Mouse (Mus musculus) gastrocnemius, adult 8-10 months (tissue): Measurements from ENCODE around the gene Qrfpr. TPM values are rescaled to one million over a fixed set of nuclear protein-coding genes. Genes with fewer than 3 reads are reported as not detected.

ENCODE experiments used
- DNase-seq, 2 experiments: peaks; one replicate each; pipeline ENCODE4 v3.0.0; 2022; ENCODE audit warnings: low spot score in 2 of 2
- total RNA-seq, 4 experiments: library from RNA; stranded (reverse); gene quantifications; 2 replicates each; pipeline ENCODE4 v1.2.4; 2022

Qrfpr gene
- total RNA-seq, 4 experiments from 2014 or later: not detected

GRCm38 (mm10) chr3:36150934-36151686 is 71.0 kb downstream of the Qrfpr start, which contains the start of gene D3Ertd254e:
D3Ertd254e (plus strand) TSS chr3:36151017.
- DNase-seq: peak; percentile 82 to 85

- no peak for DNase-seq
Measured at GRCm38 (mm10) chr3:36150537-36150933, 71.6 kb downstream of the Qrfpr start.

DNA sequence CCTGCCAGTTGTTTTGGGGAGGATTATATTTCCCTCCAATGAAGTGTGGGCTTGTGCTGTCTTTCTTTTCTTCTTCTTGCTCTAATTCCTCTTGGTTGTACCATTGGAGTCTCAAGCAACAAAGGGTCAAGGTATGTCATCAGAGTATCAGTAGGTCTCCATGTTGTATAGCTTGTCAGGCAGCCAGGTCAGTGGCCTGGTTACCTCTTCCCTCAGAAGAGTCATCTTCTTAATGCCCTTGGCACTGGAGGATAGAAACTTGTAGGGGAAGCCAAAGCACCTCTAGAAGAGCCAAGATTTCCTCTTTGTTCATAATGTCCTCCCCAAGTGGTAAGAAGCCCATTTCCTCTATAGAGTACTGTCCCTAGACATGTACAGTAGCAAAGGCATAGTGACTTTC is 83.1 kb downstream of the Qrfpr start:
- DNase-seq: no peak

DNA sequence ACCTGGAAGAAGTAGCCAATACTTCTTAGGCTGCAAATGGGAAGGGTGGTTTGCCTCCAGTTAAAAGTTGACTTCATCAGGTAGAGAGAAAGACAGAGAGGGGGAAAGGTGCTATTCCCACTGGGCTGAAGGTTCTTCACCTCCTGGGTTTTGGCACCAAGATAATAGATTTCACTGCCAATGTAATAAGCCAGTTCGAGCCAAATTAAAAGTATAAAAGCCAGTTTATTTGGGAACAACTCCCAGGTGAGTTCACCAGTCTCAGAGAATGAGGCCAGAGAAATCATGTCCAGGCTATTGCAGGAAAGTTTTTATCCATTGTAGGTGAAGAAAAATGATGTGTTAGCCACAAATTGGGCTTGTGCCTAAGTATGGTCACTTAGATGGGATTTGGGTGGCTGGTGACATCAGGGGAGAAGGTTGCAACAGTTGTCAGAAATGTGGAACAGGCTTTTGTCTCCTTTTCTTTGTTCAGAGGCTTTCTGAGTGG is 83.9 kb downstream of the Qrfpr start:
- no peak for DNase-seq

DNA sequence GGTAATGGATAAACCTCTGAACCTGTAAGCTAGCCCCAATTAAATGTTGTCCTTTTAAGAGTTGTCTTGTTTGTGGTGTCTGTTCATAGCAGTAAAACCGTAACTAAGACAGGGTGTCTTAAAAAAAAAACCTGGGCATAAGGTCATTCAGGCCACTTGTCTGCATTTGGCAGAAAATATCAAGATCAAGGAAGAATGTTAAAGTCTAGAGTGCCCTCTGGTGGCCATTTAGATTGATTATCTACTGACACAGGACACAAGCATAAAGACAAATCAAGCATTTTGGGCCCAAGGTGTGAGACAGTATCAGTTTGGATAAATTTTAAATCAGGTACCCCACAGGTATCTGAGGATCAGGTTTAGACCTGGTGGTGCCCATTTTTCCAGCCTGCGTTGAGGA is 84.6 kb downstream of the Qrfpr start:
- DNase-seq: no peak

GRCm38 (mm10) chr3:36136152-36136551 is 86.0 kb downstream of the Qrfpr start:
- no peak for DNase-seq

Other genes starting within 250 kb of the Qrfpr start
- gene Mccc1, start 221.6 kb downstream of the Qrfpr start, total RNA-seq: 10 to 100 TPM; 30.8 to 35.0 (median 31.7) TPM
- not detected for gene Ccdc144b, start 168.8 kb downstream of the Qrfpr start, total RNA-seq
- 10 to 100 TPM; 21.6 to 29.9 (median 26.5) TPM for gene Acad9, start 156.3 kb downstream of the Qrfpr start, total RNA-seq
- gene D3Ertd254e, start 71.3 kb downstream of the Qrfpr start, total RNA-seq: 1 to 10 TPM; 1.8 to 2.7 (median 2.2) TPM